Mouse (Mus musculus) adrenal gland, adult (tissue): ENCODE measurements at regions not wholly inside any gene's neighbourhood (a gene's known extent, or its start where the extent isn't known, plus 50 kb on each side); places are given as distances from the start of the nearest gene placed in this dataset.
"Not testable (repeated sequence)": the region's sequence is repeated elsewhere in the genome, so short reads cannot be mapped to it uniquely, and the experiment has no call there.

Experiments used
- DNase-seq, 2 experiments: peaks; one replicate each; pipeline ENCODE4 v3.0.0; 2022 to 2023; ENCODE audit warnings: low spot score in 1 of 2; ENCODE audit not compliant: inconsistent age in 2 of 2

GRCm38 (mm10) chr8:126081279-126081678 is 86.3 kb downstream of the Kcnk1 start:
- DNase-seq, result peak; percentile 16 to 50

- peak in 1 of 2 experiments; percentile 8 for DNase-seq
Observed at GRCm38 (mm10) chr8:126082827-126083226, 87.9 kb downstream of the Kcnk1 start.

- no peak for DNase-seq
Observed at GRCm38 (mm10) chr8:126090772-126091171, 95.8 kb downstream of the Kcnk1 start.

GRCm38 (mm10) chr8:126094005-126094404 is 99.0 kb downstream of the Kcnk1 start:
- DNase-seq, result no peak

- DNase-seq, result no peak
Observed at GRCm38 (mm10) chr8:126096056-126096455, 101.1 kb downstream of the Kcnk1 start.

- DNase-seq, result no peak
Observed at GRCm38 (mm10) chr8:126096636-126097170, 101.7 kb downstream of the Kcnk1 start.

- no peak for DNase-seq
Observed at GRCm38 (mm10) chr8:126098886-126099285, 103.9 kb downstream of the Kcnk1 start.

- no peak for DNase-seq
Observed at GRCm38 (mm10) chr8:126099889-126100288, 104.9 kb downstream of the Kcnk1 start.

- DNase-seq, result peak in 1 of 2 experiments; percentile 32
Observed at GRCm38 (mm10) chr8:126105043-126105442, 110.1 kb downstream of the Kcnk1 start.

- DNase-seq, result no peak
Observed at GRCm38 (mm10) chr8:126126041-126126440, 131.1 kb downstream of the Kcnk1 start.

- DNase-seq, result peak; percentile 14 to 18
Observed at GRCm38 (mm10) chr8:126132076-126132475, 137.1 kb downstream of the Kcnk1 start.

GRCm38 (mm10) chr8:126132918-126133317 is 137.9 kb downstream of the Kcnk1 start:
- DNase-seq, result not testable (repeated sequence)

GRCm38 (mm10) chr8:126135100-126135499 is 140.1 kb downstream of the Kcnk1 start:
- DNase-seq, result no peak

GRCm38 (mm10) chr8:126135573-126135972 is 140.6 kb downstream of the Kcnk1 start:
- DNase-seq, result no peak

- no peak for DNase-seq
Observed at GRCm38 (mm10) chr8:126136946-126137345, 142.0 kb downstream of the Kcnk1 start.

GRCm38 (mm10) chr8:126137452-126137851 is 142.5 kb downstream of the Kcnk1 start:
- no peak for DNase-seq

GRCm38 (mm10) chr8:126138645-126139545 is 143.9 kb downstream of the Kcnk1 start:
- DNase-seq, result peak; percentile 8 to 54

- DNase-seq, result no peak
Observed at GRCm38 (mm10) chr8:126139546-126139870, 144.5 kb downstream of the Kcnk1 start.

- DNase-seq, result no peak
Observed at GRCm38 (mm10) chr8:126140998-126141397, 146.0 kb downstream of the Kcnk1 start.

GRCm38 (mm10) chr8:126151527-126151926 is 146.8 kb upstream of the Slc35f3 start:
- no peak for DNase-seq

- no peak for DNase-seq
Observed at GRCm38 (mm10) chr8:126153955-126154354, 144.4 kb upstream of the Slc35f3 start.

- DNase-seq, result peak; percentile 16 to 66
Observed at GRCm38 (mm10) chr8:126157452-126158185, 140.7 kb upstream of the Slc35f3 start.
